Mouse (Mus musculus): ENCODE measurements around the gene Hoxd11. TPM values are rescaled to one million over a fixed set of nuclear protein-coding genes. Genes with fewer than 3 reads are reported as not detected.

Hoxd11 gene
- polyA plus RNA-seq, 1 experiment = not detected

- TF ChIP-seq GATA1 (IDR thresholded peaks at IDR 0.05; ENCODE audit: low read length) (no peak), TAL1 (IDR thresholded peaks at IDR 0.05; ENCODE audit: low read length) (no peak)
- Histone ChIP-seq H3K9me3 (ENCODE audit: control insufficient read depth, low read length) (no peaks in the 10 kb centered on the region), H3K27me3 (ENCODE audit: control insufficient read depth) (peaks cover 99% of the 10 kb centered on the region), H3K4me1 (ENCODE audit: control insufficient read depth) (no peaks in the 10 kb centered on the region), H3K4me3 (replicated peaks) (no peak overlapping the region), H3K36me3 (ENCODE audit: control insufficient read depth) (no peaks in the 10 kb centered on the region)
These were observed 47.7 kb downstream of the Hoxd11 start for GRCm38 (mm10) chr2:74726973-74727639.

- TF ChIP-seq GATA1 (IDR thresholded peaks at IDR 0.05; ENCODE audit: low read length) = no peak
- no peak for TF ChIP-seq TAL1 (IDR thresholded peaks at IDR 0.05; ENCODE audit: low read length)
- Histone ChIP-seq H3K4me1 (ENCODE audit: control insufficient read depth) (no peaks in the 10 kb centered on the region), H3K9me3 (ENCODE audit: control insufficient read depth, low read length) (no peaks in the 10 kb centered on the region), H3K36me3 (ENCODE audit: control insufficient read depth) (no peaks in the 10 kb centered on the region), H3K4me3 (replicated peaks) (no peak overlapping the region), H3K27me3 (ENCODE audit: control insufficient read depth) (peaks cover 99% of the 10 kb centered on the region)
These were observed 48.4 kb downstream of the Hoxd11 start for GRCm38 (mm10) chr2:74727640-74728302.

DNA sequence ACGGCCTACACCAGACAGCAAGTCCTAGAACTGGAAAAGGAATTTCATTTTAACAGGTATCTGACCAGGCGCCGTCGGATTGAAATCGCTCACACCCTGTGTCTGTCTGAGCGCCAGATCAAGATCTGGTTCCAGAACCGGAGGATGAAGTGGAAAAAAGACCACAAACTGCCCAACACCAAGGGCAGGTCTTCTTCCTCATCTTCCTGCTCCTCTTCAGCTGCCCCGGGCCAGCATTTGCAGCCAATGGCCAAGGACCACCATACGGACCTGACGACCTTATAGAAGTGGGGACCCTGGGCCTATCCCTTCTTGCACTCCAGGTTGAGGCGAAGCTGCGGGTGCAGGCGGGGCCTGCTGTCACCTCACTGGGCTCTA, 48.9 kb downstream of the Hoxd11 start:
- TF ChIP-seq TAL1 (IDR thresholded peaks at IDR 0.05; ENCODE audit: low read length) (no peak), GATA1 (IDR thresholded peaks at IDR 0.05; ENCODE audit: low read length) (no peak)
- Histone ChIP-seq H3K36me3 (ENCODE audit: control insufficient read depth) (no peaks in the 10 kb centered on the region), H3K9me3 (ENCODE audit: control insufficient read depth, low read length) (no peaks in the 10 kb centered on the region), H3K27me3 (ENCODE audit: control insufficient read depth) (peaks cover 99% of the 10 kb centered on the region), H3K4me1 (ENCODE audit: control insufficient read depth) (no peaks in the 10 kb centered on the region), H3K4me3 (replicated peaks) (no peak overlapping the region)

DNA sequence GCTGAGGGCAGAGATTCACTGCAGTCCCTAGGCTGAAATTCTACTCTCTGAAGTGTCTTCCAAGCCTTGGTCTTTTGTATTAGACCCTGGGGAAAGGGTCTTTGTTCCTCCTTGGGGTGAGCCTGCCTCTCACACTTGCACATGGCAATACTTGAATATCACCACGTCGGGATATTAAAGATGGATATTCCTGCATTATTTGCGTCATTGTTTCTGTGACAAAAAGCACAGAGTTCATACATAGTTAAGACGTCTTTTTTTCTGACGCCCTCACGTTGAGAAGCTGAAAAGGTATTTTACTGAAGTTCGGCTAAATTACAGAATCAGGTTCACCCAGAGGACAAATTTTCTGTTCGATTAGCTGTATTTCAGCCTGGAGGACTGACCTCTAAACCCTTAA, 51.0 kb downstream of the Hoxd11 start:
- H3K4me1 ChIP-seq (ENCODE audit: control insufficient read depth) = no peaks in the 10 kb centered on the region
- H3K27me3 ChIP-seq (ENCODE audit: control insufficient read depth) = peaks cover 99% of the 10 kb centered on the region
- no peak for TF ChIP-seq TAL1 (IDR thresholded peaks at IDR 0.05; ENCODE audit: low read length)
- TF ChIP-seq GATA1 (IDR thresholded peaks at IDR 0.05; ENCODE audit: low read length) = no peak
- no peak overlapping the region for H3K4me3 ChIP-seq (replicated peaks)
- no peaks in the 10 kb centered on the region for H3K9me3 ChIP-seq (ENCODE audit: control insufficient read depth, low read length)
- no peaks in the 10 kb centered on the region for H3K36me3 ChIP-seq (ENCODE audit: control insufficient read depth)

GRCm38 (mm10) chr2:74731055-74731454, 51.7 kb downstream of the Hoxd11 start:
- Histone ChIP-seq H3K36me3 (ENCODE audit: control insufficient read depth) (no peaks in the 10 kb centered on the region), H3K27me3 (ENCODE audit: control insufficient read depth) (peaks cover 99% of the 10 kb centered on the region)

GRCm38 (mm10) chr2:74731799-74732512, 52.6 kb downstream of the Hoxd11 start:
- Histone ChIP-seq H3K36me3 (ENCODE audit: control insufficient read depth) (no peaks in the 10 kb centered on the region), H3K4me1 (ENCODE audit: control insufficient read depth) (no peaks in the 10 kb centered on the region), H3K27me3 (ENCODE audit: control insufficient read depth) (peaks cover 99% of the 10 kb centered on the region), H3K4me3 (replicated peaks) (no peak overlapping the region), H3K9me3 (ENCODE audit: control insufficient read depth, low read length) (no peaks in the 10 kb centered on the region)
- TF ChIP-seq TAL1 (IDR thresholded peaks at IDR 0.05; ENCODE audit: low read length) = no peak
- no peak for TF ChIP-seq GATA1 (IDR thresholded peaks at IDR 0.05; ENCODE audit: low read length)

More at GRCm38 (mm10) chr2:74731055-74731454, 51.7 kb downstream of the Hoxd11 start:
- H3K4me3 ChIP-seq (replicated peaks) = no peak overlapping the region
- TF ChIP-seq GATA1 (IDR thresholded peaks at IDR 0.05; ENCODE audit: low read length) (no peak), TAL1 (IDR thresholded peaks at IDR 0.05; ENCODE audit: low read length) (no peak)
- H3K4me1 ChIP-seq (ENCODE audit: control insufficient read depth) = no peaks in the 10 kb centered on the region
- H3K9me3 ChIP-seq (ENCODE audit: control insufficient read depth, low read length) = no peaks in the 10 kb centered on the region

GRCm38 (mm10) chr2:74732513-74733316, 53.4 kb downstream of the Hoxd11 start:
- Histone ChIP-seq H3K27me3 (ENCODE audit: control insufficient read depth) (peaks cover 99% of the 10 kb centered on the region), H3K36me3 (ENCODE audit: control insufficient read depth) (no peaks in the 10 kb centered on the region), H3K4me3 (replicated peaks) (no peak overlapping the region), H3K9me3 (ENCODE audit: control insufficient read depth, low read length) (no peaks in the 10 kb centered on the region), H3K4me1 (ENCODE audit: control insufficient read depth) (no peaks in the 10 kb centered on the region)
- TF ChIP-seq GATA1 (IDR thresholded peaks at IDR 0.05; ENCODE audit: low read length) (no peak), TAL1 (IDR thresholded peaks at IDR 0.05; ENCODE audit: low read length) (no peak)

DNA sequence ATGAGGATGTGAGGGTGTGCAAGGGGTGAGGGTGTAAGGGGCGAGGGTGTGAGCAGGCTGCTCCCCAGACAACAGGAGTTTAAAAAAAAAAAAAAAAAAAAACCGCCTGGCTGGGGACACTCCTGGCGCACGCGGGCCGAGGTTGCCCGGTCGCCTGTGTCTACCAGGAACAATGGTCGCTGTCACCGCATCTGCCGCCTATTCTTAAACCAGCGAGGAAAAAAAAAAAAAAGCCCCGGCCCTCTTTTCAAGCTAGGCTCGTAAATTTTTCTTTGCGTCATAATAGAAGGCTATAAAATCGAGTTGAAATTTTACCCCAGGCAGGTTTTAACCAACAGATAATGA, 53.9 kb downstream of the Hoxd11 start:
- H3K36me3 ChIP-seq (ENCODE audit: control insufficient read depth) = no peaks in the 10 kb centered on the region
- H3K4me3 ChIP-seq (replicated peaks) = no peak overlapping the region
- H3K27me3 ChIP-seq (ENCODE audit: control insufficient read depth) = peaks cover 99% of the 10 kb centered on the region
- no peaks in the 10 kb centered on the region for H3K9me3 ChIP-seq (ENCODE audit: control insufficient read depth, low read length)
- no peaks in the 10 kb centered on the region for H3K4me1 ChIP-seq (ENCODE audit: control insufficient read depth)
- TF ChIP-seq TAL1 (IDR thresholded peaks at IDR 0.05; ENCODE audit: low read length) (no peak), GATA1 (IDR thresholded peaks at IDR 0.05; ENCODE audit: low read length) (no peak)
